Mouse (Mus musculus) embryo, embryonic 11.5 days (tissue): ENCODE data around the gene Cyp4a32.
"Not testable (repeated sequence)": the region's sequence is repeated elsewhere in the genome, so short reads cannot be mapped to it uniquely, and the experiment has no call there.

Experiments
- DNase-seq: peaks from one replicate; pipeline ENCODE4 v3.0.0-alpha.2; 2012; ENCODE audit warnings: low read depth, low spot score

Cyp4a32 gene

GRCm38 (mm10) chr4:115600611-115601010 is at the start of gene Cyp4a32:
TSS of gene Cyp4a32 (plus strand) at chr4:115600969.
- DNase-seq: not testable (repeated sequence)

GRCm38 (mm10) chr4:115552726-115553125 is 48.0 kb upstream of the Cyp4a32 start:
- no peak for DNase-seq

GRCm38 (mm10) chr4:115555513-115555912 is 45.3 kb upstream of the Cyp4a32 start:
- no peak for DNase-seq

GRCm38 (mm10) chr4:115557861-115558561 is 42.8 kb upstream of the Cyp4a32 start:
- DNase-seq: no peak

GRCm38 (mm10) chr4:115561236-115561635 is 39.5 kb upstream of the Cyp4a32 start:
- DNase-seq: not testable (repeated sequence)

GRCm38 (mm10) chr4:115563401-115563800 is 37.4 kb upstream of the Cyp4a32 start, which contains the start of gene Cyp4a31:
TSS of gene Cyp4a31 (plus strand) at chr4:115563649.
- no peak for DNase-seq

- DNase-seq: not testable (repeated sequence)
Measured at GRCm38 (mm10) chr4:115564469-115565225, 36.1 kb upstream of the Cyp4a32 start.

- DNase-seq: no peak
Measured at GRCm38 (mm10) chr4:115575255-115575654, 25.5 kb upstream of the Cyp4a32 start.

GRCm38 (mm10) chr4:115575776-115576175 is 25.0 kb upstream of the Cyp4a32 start:
- DNase-seq: no peak

- DNase-seq: no peak
Measured at GRCm38 (mm10) chr4:115583036-115583435, 17.7 kb upstream of the Cyp4a32 start.

GRCm38 (mm10) chr4:115596357-115596756 is 4.4 kb upstream of the Cyp4a32 start:
- no peak for DNase-seq

- DNase-seq: no peak
Measured at GRCm38 (mm10) chr4:115596824-115597336, 3.9 kb upstream of the Cyp4a32 start.

- DNase-seq: no peak
Measured at GRCm38 (mm10) chr4:115614005-115614404, 13.2 kb downstream of the Cyp4a32 start.

- DNase-seq: not testable (repeated sequence)
Measured at GRCm38 (mm10) chr4:115625560-115625959, 24.8 kb downstream of the Cyp4a32 start.

- DNase-seq: no peak
Measured at GRCm38 (mm10) chr4:115642967-115643754, 42.4 kb downstream of the Cyp4a32 start.

- no peak for DNase-seq
Measured at GRCm38 (mm10) chr4:115645371-115645770, 44.6 kb downstream of the Cyp4a32 start.

- DNase-seq: no peak
Measured at GRCm38 (mm10) chr4:115647580-115647979, 46.8 kb downstream of the Cyp4a32 start, which contains the start of gene Cyp4b1. TSS of gene Cyp4b1 (minus strand) at chr4:115647723.

GRCm38 (mm10) chr4:115648752-115649151 is 48.0 kb downstream of the Cyp4a32 start:
- DNase-seq: no peak

GRCm38 (mm10) chr4:115649344-115649743 is 48.6 kb downstream of the Cyp4a32 start:
- no peak for DNase-seq

- DNase-seq: no peak
Measured at GRCm38 (mm10) chr4:115650866-115651265, 50.1 kb downstream of the Cyp4a32 start.

- not testable (repeated sequence) for DNase-seq
Measured at GRCm38 (mm10) chr4:115655841-115656534, 55.2 kb downstream of the Cyp4a32 start.
